Mouse (Mus musculus) heart, adult 9 months (tissue): ENCODE measurements at regions not wholly inside any gene's neighbourhood (a gene's known extent, or its start where the extent isn't known, plus 50 kb on each side); places are given as distances from the start of the nearest gene placed in this dataset.

Source experiments
- DNase-seq, 2 experiments: peaks; one replicate each; pipeline ENCODE4 v3.0.0; 2022; ENCODE audit warnings: low spot score in 2 of 2

- DNase-seq: no peak
Observed at GRCm38 (mm10) chr2:131739022-131739421, 120.5 kb downstream of the Erv3 start.

- DNase-seq: no peak
Observed at GRCm38 (mm10) chr2:131734740-131735378, 124.7 kb downstream of the Erv3 start.

GRCm38 (mm10) chr2:131726533-131726932 lies 133.0 kb downstream of the Erv3 start:
- DNase-seq: no peak

- DNase-seq: no peak
Observed at GRCm38 (mm10) chr2:131721631-131722545, 137.7 kb downstream of the Erv3 start.

GRCm38 (mm10) chr2:131717561-131717960 lies 142.0 kb downstream of the Erv3 start:
- no peak for DNase-seq

- no peak for DNase-seq
Observed at GRCm38 (mm10) chr2:131716841-131717240, 142.7 kb downstream of the Erv3 start.

GRCm38 (mm10) chr2:131715381-131715780 lies 144.2 kb downstream of the Erv3 start:
- no peak for DNase-seq

GRCm38 (mm10) chr2:131711886-131712285 lies 147.7 kb downstream of the Erv3 start:
- DNase-seq: no peak

- DNase-seq: no peak
Observed at GRCm38 (mm10) chr2:131706565-131706964, 144.5 kb upstream of the Adra1d start.

GRCm38 (mm10) chr2:131704406-131704805 lies 142.3 kb upstream of the Adra1d start:
- no peak for DNase-seq

GRCm38 (mm10) chr2:131702146-131702545 lies 140.1 kb upstream of the Adra1d start:
- DNase-seq: no peak

GRCm38 (mm10) chr2:131699798-131700197 lies 137.7 kb upstream of the Adra1d start:
- DNase-seq: no peak

GRCm38 (mm10) chr2:131698008-131698965 lies 136.2 kb upstream of the Adra1d start:
- DNase-seq: no peak

- no peak for DNase-seq
Observed at GRCm38 (mm10) chr2:131696307-131696706, 134.2 kb upstream of the Adra1d start.

- DNase-seq: no peak
Observed at GRCm38 (mm10) chr2:131689996-131690395, 127.9 kb upstream of the Adra1d start.

GRCm38 (mm10) chr2:131688282-131688681 lies 126.2 kb upstream of the Adra1d start:
- DNase-seq: no peak

- DNase-seq: no peak
Observed at GRCm38 (mm10) chr2:131687449-131687848, 125.4 kb upstream of the Adra1d start.

GRCm38 (mm10) chr2:131686748-131687147 lies 124.7 kb upstream of the Adra1d start:
- DNase-seq: peak in 1 of 2 experiments; percentile 37

GRCm38 (mm10) chr2:131685326-131685725 lies 123.2 kb upstream of the Adra1d start:
- DNase-seq: peak; percentile 24 to 35

- DNase-seq: peak; percentile 5 to 25
Observed at GRCm38 (mm10) chr2:131683734-131684133, 121.7 kb upstream of the Adra1d start.

- no peak for DNase-seq
Observed at GRCm38 (mm10) chr2:131678484-131678883, 116.4 kb upstream of the Adra1d start.

GRCm38 (mm10) chr2:131676736-131677135 lies 114.7 kb upstream of the Adra1d start:
- no peak for DNase-seq
